Comparison of ENCODE assay signal across 31 mouse cellular contexts in the genomic region with DNA sequence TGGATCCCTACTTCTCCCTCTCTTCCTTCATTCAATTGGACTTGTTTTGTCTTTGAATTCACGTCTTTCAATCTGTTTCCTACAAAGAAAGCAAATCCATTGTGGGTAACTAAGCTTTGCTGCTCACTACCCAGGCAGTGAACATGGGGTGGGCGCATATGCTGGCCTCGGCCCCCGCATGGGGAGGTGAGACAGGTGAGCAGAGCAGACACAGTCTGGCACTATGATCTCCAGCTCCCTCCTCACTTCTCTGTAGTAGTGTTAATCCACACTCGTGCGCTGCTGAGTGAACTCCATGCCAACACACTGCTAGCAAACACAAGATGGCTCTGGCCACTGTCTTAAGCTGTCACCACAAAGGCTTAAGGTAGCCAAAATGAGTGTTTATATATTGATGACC. TPM values are rescaled to one million over a fixed set of nuclear protein-coding genes. Genes with fewer than 3 reads are reported as not detected.
"Had no signal": no experiment of that assay in that cellular context is flagged by ENCODE, and none has a peak within 500 bp of the region (broad histone marks: within the 10 kb centered on the region; RNA-seq: fewer than 3 reads in every experiment).

No protein-coding gene starts in this region.

- ATAC-seq: hindbrain, postnatal 0 days; intestine, postnatal 0 days had no signal

- H3K9me3 ChIP-seq: heart, embryonic 13.5 days; heart, embryonic 15.5 days; hindbrain, embryonic 15.5 days; limb, embryonic 10.5 days; limb, embryonic 12.5 days; liver, embryonic 13.5 days had no signal

- H3K4me3 ChIP-seq: heart, adult 2 months; heart, embryonic 13.5 days; heart, embryonic 15.5 days; hindbrain, embryonic 15.5 days; left cerebral cortex, adult 2 months; limb, embryonic 10.5 days; limb, embryonic 12.5 days; liver, embryonic 13.5 days had no signal

- H3K4me1 ChIP-seq: heart, embryonic 15.5 days; hindbrain, embryonic 15.5 days; limb, embryonic 12.5 days; liver, embryonic 13.5 days had no signal

- H3K27ac ChIP-seq: heart, adult 2 months; heart, embryonic 13.5 days; heart, embryonic 15.5 days; hindbrain, embryonic 15.5 days; hindbrain, postnatal 0 days; left cerebral cortex, adult 2 months; limb, embryonic 10.5 days; limb, embryonic 12.5 days; liver, embryonic 13.5 days had no signal

- H3K9ac ChIP-seq: heart, embryonic 13.5 days; heart, embryonic 15.5 days; hindbrain, embryonic 15.5 days; limb, embryonic 12.5 days; liver, embryonic 13.5 days had no signal

- DNase-seq: gastrocnemius, postnatal 14 days; gastrocnemius, postnatal 36 days; heart, adult 11 months; heart, adult 2 months; heart, postnatal 14 days; heart, postnatal 36 days; kidney, adult 18-20 months; kidney, adult 8-10 months; kidney, postnatal 10 days; kidney, postnatal 25 days; kidney, postnatal 4 days; liver; liver, embryonic 13.5 days had no signal

- H3K4me2 ChIP-seq: heart, embryonic 11.5 days; heart, embryonic 13.5 days; heart, embryonic 15.5 days; hindbrain, embryonic 15.5 days; limb, embryonic 12.5 days; liver, embryonic 11.5 days; liver, embryonic 13.5 days had no signal

- H3K27me3 ChIP-seq: heart, embryonic 13.5 days; heart, embryonic 15.5 days; hindbrain, embryonic 15.5 days; limb, embryonic 12.5 days; liver, embryonic 13.5 days had no signal

RNA-seq across cellular contexts. Expression of a gene that starts 46.9 kb away (rescaled TPM):
- total RNA-seq: hematopoietic stem cell, adult 5-6 weeks; hindbrain, postnatal 0 days; left cerebral cortex, postnatal 14 days; left cerebral cortex, postnatal 36 days had no signal

RNA-seq across cellular contexts. Expression of a gene that starts 52.8 kb away (rescaled TPM):
- total RNA-seq: hematopoietic stem cell, adult 5-6 weeks; layer of hippocampus, adult 18-20 months; layer of hippocampus, postnatal 25 days had no signal
- polyA plus RNA-seq: hindbrain, embryonic 11.5 days; hindbrain, embryonic 15.5 days; hindbrain, postnatal 0 days; kidney, embryonic 14.5 days; kidney, embryonic 16.5 days; limb, embryonic 10.5 days; limb, embryonic 12.5 days; liver, embryonic 11.5 days had no signal
